Mouse (Mus musculus): ENCODE measurements around the gene Lrmp. TPM values are rescaled to one million over a fixed set of nuclear protein-coding genes. Genes with fewer than 3 reads are reported as not detected.

Gene Lrmp
- total and polyA plus RNA-seq, 3 experiments, result 92.3 to 163 (median 155) TPM

GRCm38 (mm10) chr6:145176474-145176873 lies 61.0 kb downstream of the Lrmp start:
- peaks cover 42 to 73% of the 10 kb centered on the region in 2 experiments for H3K36me3 ChIP-seq (replicated peaks in 1 of 2; ENCODE audit: control insufficient read depth in 1 of 2, insufficient read depth in 1 of 2, low read length in 1 of 2)

GRCm38 (mm10) chr6:145179665-145180064 lies 64.2 kb downstream of the Lrmp start:
- H3K4me1 ChIP-seq (ENCODE audit: control insufficient read depth in 1 of 2, insufficient read depth in 2 of 2), result peaks cover 0 to 27% of the 10 kb centered on the region in 2 experiments; a peak in 2 of 4 replicates
- in situ Hi-C loops (cut with MboI; ENCODE audit: low pct_ligation_motif_present, low pct_unique_long_range_greater_than_20kb, low sequenced_read_pairs) (loop anchor here (5.0 kb wide), 1 partner anchor 87 kb away; no protein-coding TSS in a partner anchor), dilution Hi-C loops (cut with MboI; ENCODE audit: extremely low pct_ligation_motif_present, extremely low pct_unique_long_range_greater_than_20kb, low sequenced_read_pairs) (no loop called here)
- H3K36me3 ChIP-seq (replicated peaks in 1 of 2; ENCODE audit: control insufficient read depth in 1 of 2, insufficient read depth in 1 of 2, low read length in 1 of 2), result peaks cover 19 to 42% of the 10 kb centered on the region in 2 experiments
- no peaks in the 10 kb centered on the region for H3K27me3 ChIP-seq (replicated peaks)
- TF ChIP-seq CTCF (conservative IDR thresholded peaks at IDR 0.05 in 1 of 2, IDR thresholded peaks at IDR 0.05 in 1 of 2; ENCODE audit: low read depth in 2 of 2, low read length in 2 of 2) (peak; percentile 59 to 80), NRF1 (IDR thresholded peaks at IDR 0.05; ENCODE audit: low read depth, low read length) (no peak), POLR2A (IDR thresholded peaks at IDR 0.05; ENCODE audit: low read depth, low read length) (no peak), RAD21 (IDR thresholded peaks at IDR 0.05; ENCODE audit: low read depth, low read length) (peak; percentile 71), CHD1 (IDR thresholded peaks at IDR 0.05; ENCODE audit: low read depth, low read length) (no peak), SIN3A (IDR thresholded peaks at IDR 0.05; ENCODE audit: low read length) (no peak), SMC3 (IDR thresholded peaks at IDR 0.05; ENCODE audit: low read depth, low read length) (peak; percentile 83), ZC3H11A (IDR thresholded peaks at IDR 0.05; ENCODE audit: low read depth, low read length) (peak; percentile 25; the same call in 1 of the 2 replicates), KAT2A (IDR thresholded peaks at IDR 0.05; ENCODE audit: insufficient replicate concordance, low read length) (no peak)
- peak; percentile 66 for DNase-seq (ENCODE audit: extremely low read depth)
- H3K9me3 ChIP-seq (replicated peaks; ENCODE audit: low read length), result no peaks in the 10 kb centered on the region
- H3K9ac ChIP-seq (ENCODE audit: insufficient read depth, low read depth), result no peak overlapping the region
- no peak overlapping the region for H3K27ac ChIP-seq (ENCODE audit: insufficient read depth, low read depth)
- H3K79me2 ChIP-seq (replicated peaks; ENCODE audit: control insufficient read depth, extremely low read depth, insufficient read depth, poor library complexity, severe bottlenecking), result no peaks in the 10 kb centered on the region
- H3K4me2 ChIP-seq (ENCODE audit: insufficient read depth, low read depth, poor library complexity, severe bottlenecking), result no peak overlapping the region
- H3K4me3 ChIP-seq (replicated peaks in 1 of 3; ENCODE audit: low read depth in 2 of 3, low read length in 2 of 3, poor library complexity in 1 of 3), result no peak overlapping the region

More at GRCm38 (mm10) chr6:145176474-145176873, 61.0 kb downstream of the Lrmp start:
- Histone ChIP-seq H3K27me3 (replicated peaks) (no peaks in the 10 kb centered on the region), H3K9ac (ENCODE audit: insufficient read depth, low read depth) (no peak overlapping the region), H3K27ac (ENCODE audit: insufficient read depth, low read depth) (no peak overlapping the region), H3K4me2 (ENCODE audit: insufficient read depth, low read depth, poor library complexity, severe bottlenecking) (no peak overlapping the region), H3K9me3 (replicated peaks; ENCODE audit: low read length) (no peaks in the 10 kb centered on the region), H3K4me3 (replicated peaks in 1 of 3; ENCODE audit: low read depth in 2 of 3, low read length in 2 of 3, poor library complexity in 1 of 3) (no peak overlapping the region), H3K79me2 (replicated peaks; ENCODE audit: control insufficient read depth, extremely low read depth, insufficient read depth, poor library complexity, severe bottlenecking) (no peaks in the 10 kb centered on the region), H3K4me1 (ENCODE audit: control insufficient read depth in 1 of 2, insufficient read depth in 2 of 2) (peaks cover 0 to 27% of the 10 kb centered on the region in 2 experiments; a peak in 2 of 4 replicates)
- in situ Hi-C loops (cut with MboI; ENCODE audit: low pct_ligation_motif_present, low pct_unique_long_range_greater_than_20kb, low sequenced_read_pairs), result no loop called here
- dilution Hi-C loops (cut with MboI; ENCODE audit: extremely low pct_ligation_motif_present, extremely low pct_unique_long_range_greater_than_20kb, low sequenced_read_pairs), result no loop called here
- no peak for DNase-seq (ENCODE audit: extremely low read depth)
- no peak for TF ChIP-seq TBP (conservative IDR thresholded peaks at IDR 0.05; ENCODE audit: low read depth, low read length)
- TF ChIP-seq CHD2 (IDR thresholded peaks at IDR 0.05; ENCODE audit: low read length), result no peak
- TF ChIP-seq BHLHE40 (IDR thresholded peaks at IDR 0.05; ENCODE audit: low read depth, low read length), result no peak
- TF ChIP-seq SIN3A (IDR thresholded peaks at IDR 0.05; ENCODE audit: low read length), result no peak
- TF ChIP-seq MXI1 (IDR thresholded peaks at IDR 0.05; ENCODE audit: low read depth, low read length), result no peak

DNA sequence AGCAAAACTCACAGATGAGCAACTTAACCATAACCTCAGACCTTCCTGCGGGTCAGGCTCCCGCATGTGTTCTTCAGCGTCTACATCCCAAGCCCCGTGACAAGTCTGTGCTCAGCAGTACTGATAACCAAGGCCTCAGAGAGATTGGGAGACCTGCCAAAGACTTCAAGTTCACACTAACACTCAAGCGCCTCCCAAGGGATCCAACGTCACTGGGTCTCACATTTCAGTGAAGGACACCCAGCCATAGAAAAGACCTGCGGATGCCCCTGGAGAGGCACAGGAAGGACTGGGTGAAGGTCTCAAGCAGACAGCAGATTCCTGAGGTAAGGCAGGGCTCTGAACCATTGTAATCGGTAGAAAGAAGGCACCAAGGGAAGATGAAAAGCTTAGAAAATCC lies 66.6 kb downstream of the Lrmp start:
- Histone ChIP-seq H3K4me3 (replicated peaks in 1 of 3; ENCODE audit: low read depth in 2 of 3, low read length in 2 of 3, poor library complexity in 1 of 3) (no peak overlapping the region), H3K9ac (ENCODE audit: insufficient read depth, low read depth) (no peak overlapping the region), H3K9me3 (replicated peaks; ENCODE audit: low read length) (no peaks in the 10 kb centered on the region), H3K36me3 (replicated peaks in 1 of 2; ENCODE audit: control insufficient read depth in 1 of 2, insufficient read depth in 1 of 2, low read length in 1 of 2) (peaks cover 1 to 18% of the 10 kb centered on the region in 2 experiments), H3K4me1 (ENCODE audit: control insufficient read depth in 1 of 2, insufficient read depth in 2 of 2) (peaks cover 2 to 12% of the 10 kb centered on the region in 2 experiments; a peak in 3 of 4 replicates), H3K79me2 (replicated peaks; ENCODE audit: control insufficient read depth, extremely low read depth, insufficient read depth, poor library complexity, severe bottlenecking) (no peaks in the 10 kb centered on the region), H3K27me3 (replicated peaks) (no peaks in the 10 kb centered on the region), H3K4me2 (ENCODE audit: insufficient read depth, low read depth, poor library complexity, severe bottlenecking) (no peak overlapping the region), H3K27ac (ENCODE audit: insufficient read depth, low read depth) (no peak overlapping the region)
- no peak for DNase-seq (ENCODE audit: extremely low read depth)
- in situ Hi-C loops (cut with MboI; ENCODE audit: low pct_ligation_motif_present, low pct_unique_long_range_greater_than_20kb, low sequenced_read_pairs), result loop anchor here (5.0 kb wide), 1 partner anchor 90 kb away; no protein-coding TSS in a partner anchor
- TF ChIP-seq GABPA (IDR thresholded peaks at IDR 0.05; ENCODE audit: insufficient replicate concordance, low read depth, low read length), result no peak
- no peak for TF ChIP-seq TBP (conservative IDR thresholded peaks at IDR 0.05; ENCODE audit: low read depth, low read length)
- TF ChIP-seq JUND (conservative IDR thresholded peaks at IDR 0.05; ENCODE audit: low read depth, low read length), result no peak
- TF ChIP-seq ZKSCAN1 (IDR thresholded peaks at IDR 0.05; ENCODE audit: borderline replicate concordance, low read depth, low read length), result no peak
- no peak for TF ChIP-seq NELFE (IDR thresholded peaks at IDR 0.05; ENCODE audit: low read depth, low read length)
- no peak for TF ChIP-seq SIN3A (IDR thresholded peaks at IDR 0.05; ENCODE audit: low read length)
- dilution Hi-C loops (cut with MboI; ENCODE audit: extremely low pct_ligation_motif_present, extremely low pct_unique_long_range_greater_than_20kb, low sequenced_read_pairs), result no loop called here

Data from CH12.LX (cell line).